Mouse (Mus musculus) midbrain, postnatal 0 days (tissue): Measurements from ENCODE around the gene Slc6a11. TPM values are rescaled to one million over a fixed set of nuclear protein-coding genes. Genes with fewer than 3 reads are reported as not detected.

Experiments
- ATAC-seq: fragments of 200-750 bp; cut with Nextera tagmentation; 2 replicates; pipeline ENCODE4 v1.8.0; 2017; ENCODE audit warnings: moderate number of reproducible peaks, mild to moderate bottlenecking, moderate TSS enrichment, moderate library complexity; ENCODE audit not compliant: low FRiP score
- DNase-seq: peaks from one replicate; pipeline ENCODE4 v3.0.0-alpha.2; 2015; ENCODE audit warnings: low spot score
- H3K27ac ChIP-seq: fragments of 300-500 bp; sonication (generic); 2 replicates; pipeline ENCODE4 v1.5.1; 2014; ENCODE audit warnings: low read depth, mild to moderate bottlenecking, low read length, mixed read lengths
- H3K27me3 ChIP-seq: fragments of 300-500 bp; sonication (generic); 2 replicates; pipeline ENCODE4 v1.6.1; 2014; ENCODE audit warnings: low read length, control low read depth, mixed read lengths; ENCODE audit not compliant: insufficient read depth
- H3K36me3 ChIP-seq: fragments of 300-500 bp; sonication (generic); 2 replicates; pipeline ENCODE4 v1.6.1; 2014; ENCODE audit warnings: low read length, control low read depth, mixed read lengths; ENCODE audit not compliant: insufficient read depth
- H3K4me1 ChIP-seq: fragments of 300-500 bp; sonication (generic); 2 replicates; pipeline ENCODE4 v1.6.1; 2014; ENCODE audit warnings: mild to moderate bottlenecking, control low read depth, antibody characterized with exemption, low read length, mixed read lengths; ENCODE audit not compliant: insufficient read depth
- H3K4me2 ChIP-seq: fragments of 300-500 bp; sonication (generic); 2 replicates; pipeline ENCODE4 v1.6.1; 2014; ENCODE audit warnings: low read depth, mild to moderate bottlenecking, low read length, mixed read lengths; ENCODE audit not compliant: poor library complexity, severe bottlenecking
- H3K4me3 ChIP-seq: fragments of 300-500 bp; sonication (generic); 2 replicates; pipeline ENCODE4 v1.5.1; 2014; ENCODE audit warnings: low read depth, mild to moderate bottlenecking, low read length, moderate library complexity
- H3K9ac ChIP-seq: fragments of 300-500 bp; sonication (generic); replicated peaks from 2 replicates; pipeline ENCODE4 v1.6.1; 2014; ENCODE audit warnings: mild to moderate bottlenecking, low read length, moderate library complexity, mixed read lengths; ENCODE audit not compliant: poor library complexity, severe bottlenecking
- H3K9me3 ChIP-seq: fragments of 300-500 bp; sonication (generic); 2 replicates; pipeline ENCODE4 v1.6.1; 2016; ENCODE audit warnings: low read length, control low read depth
- CTCF ChIP-seq: IDR thresholded peaks from 2 replicates; pipeline ENCODE4 v1.5.1; 2016; ENCODE audit warnings: antibody characterized with exemption, mild to moderate bottlenecking
- WGBS: fragments of 180-500 bp; shearing (Covaris S2); extraction: QIAGEN DNeasy Blood & Tissue Kit; methylation state at CpG from one replicate; pipeline ENCODE4 v1.1.7; 2014; 5-methylcytosine and 5-hydroxymethylcytosine counted together
- polyA plus RNA-seq: library from polyadenylated mRNA; unstranded; fragments of >200 nt; fragmentation: Nextera tagmentation; extraction: Ambion mirVana; gene quantifications from 2 replicates; pipeline ENCODE4 v1.2.1, GENCODE M21; 2015
- total RNA-seq: library from RNA; depleted of rRNA; stranded (reverse); fragments of >200 nt; gene quantifications from 2 replicates; pipeline ENCODE4 v1.2.3, GENCODE M21; 2014

The Slc6a11 gene
- total and polyA plus RNA-seq, 2 experiments from 2014 or later, result 109 to 233 TPM

DNA sequence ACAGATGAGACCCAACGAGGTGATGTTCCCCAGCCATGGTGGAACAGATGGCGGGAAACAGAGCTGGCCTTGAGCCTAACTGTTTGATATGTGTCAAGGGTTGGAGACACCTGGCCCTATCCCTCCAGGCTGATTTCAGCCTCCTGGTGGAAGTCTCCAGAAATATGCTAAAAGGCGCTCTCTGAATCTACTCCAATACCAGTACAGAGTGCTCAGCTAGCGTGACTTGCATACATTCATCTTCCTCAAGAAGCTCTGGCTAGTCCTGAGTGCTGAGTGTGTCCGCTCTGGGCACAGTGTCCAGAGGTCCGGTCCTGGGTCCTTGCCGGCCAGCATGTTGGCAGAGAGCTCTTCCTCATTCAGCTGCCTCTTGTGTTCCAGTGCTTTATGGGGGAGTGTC, 27.8 kb downstream of the Slc6a11 start:
- WGBS, result 74% methylated on average over 7 of the region's 7 CpGs
- DNase-seq (peak; percentile 72), ATAC-seq (peak; percentile 75)
- Histone ChIP-seq H3K9ac (no peak overlapping the region), H3K36me3 (peaks cover 7% of the 10 kb centered on the region; the same call in 1 of the 2 replicates), H3K4me2 (no peak overlapping the region), H3K27ac (no peak overlapping the region), H3K9me3 (no peaks in the 10 kb centered on the region), H3K27me3 (peaks cover 10% of the 10 kb centered on the region; the same call in 1 of the 2 replicates), H3K4me3 (no peak overlapping the region), H3K4me1 (no peaks in the 10 kb centered on the region)
- TF ChIP-seq CTCF, result peak; percentile 12; the same call in 1 of the 2 replicates

DNA sequence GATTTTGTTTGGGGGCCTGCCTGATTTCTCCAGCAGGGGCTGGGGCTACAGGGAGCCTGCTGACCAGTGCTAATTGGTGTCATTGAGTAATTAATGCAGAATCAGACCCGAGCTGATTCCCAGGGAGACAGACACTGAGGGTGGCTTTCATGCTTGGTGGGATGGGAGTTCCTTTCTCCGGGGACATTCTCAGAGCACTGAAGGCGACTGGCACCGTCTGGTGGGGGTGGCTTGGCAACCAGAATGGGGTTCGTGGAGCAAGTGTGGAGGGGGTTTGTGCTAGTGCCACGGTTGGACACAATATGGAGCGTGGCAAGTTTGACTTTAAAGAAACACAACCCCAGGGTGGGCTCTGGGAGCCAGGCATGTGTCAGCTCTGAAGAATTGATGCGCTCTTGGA, 29.7 kb downstream of the Slc6a11 start:
- DNase-seq, result peak; percentile 69
- no peaks in the 10 kb centered on the region for H3K9me3 ChIP-seq

DNA sequence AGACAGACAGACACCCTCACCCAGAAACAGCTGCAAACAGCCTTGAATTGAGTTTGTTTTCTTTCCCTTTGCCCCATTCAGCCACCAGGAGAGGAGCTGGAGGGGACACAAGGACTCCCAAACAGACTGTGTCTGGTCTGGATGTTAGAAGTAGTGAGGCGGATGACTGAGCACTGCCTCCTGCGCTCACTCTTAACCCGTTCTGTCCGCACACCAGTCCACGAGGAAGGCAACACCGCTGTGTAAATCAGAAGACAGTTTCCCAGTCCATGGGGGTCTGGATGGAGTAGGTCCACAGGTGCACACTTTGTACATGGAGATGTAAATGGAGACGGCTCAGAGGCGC, 43.0 kb downstream of the Slc6a11 start:
- H3K27ac ChIP-seq, result peak overlapping the region; percentile 55

More for the DNA sequence above, 29.7 kb downstream of the Slc6a11 start:
- H3K4me3 ChIP-seq, result no peak overlapping the region
- no peak overlapping the region for H3K4me2 ChIP-seq
- H3K27me3 ChIP-seq, result peaks cover 10% of the 10 kb centered on the region; the same call in 1 of the 2 replicates
- peak; percentile 31; the same call in 1 of the 2 replicates for TF ChIP-seq CTCF
- no peaks in the 10 kb centered on the region for H3K4me1 ChIP-seq
- peak overlapping the region; percentile 57; the same call in 1 of the 2 replicates for H3K27ac ChIP-seq
- H3K36me3 ChIP-seq, result peaks cover 7% of the 10 kb centered on the region; the same call in 1 of the 2 replicates
- peak; percentile 45 for ATAC-seq
- WGBS, result 72% methylated on average over 8 of the region's 8 CpGs
- H3K9ac ChIP-seq, result no peak overlapping the region

DNA sequence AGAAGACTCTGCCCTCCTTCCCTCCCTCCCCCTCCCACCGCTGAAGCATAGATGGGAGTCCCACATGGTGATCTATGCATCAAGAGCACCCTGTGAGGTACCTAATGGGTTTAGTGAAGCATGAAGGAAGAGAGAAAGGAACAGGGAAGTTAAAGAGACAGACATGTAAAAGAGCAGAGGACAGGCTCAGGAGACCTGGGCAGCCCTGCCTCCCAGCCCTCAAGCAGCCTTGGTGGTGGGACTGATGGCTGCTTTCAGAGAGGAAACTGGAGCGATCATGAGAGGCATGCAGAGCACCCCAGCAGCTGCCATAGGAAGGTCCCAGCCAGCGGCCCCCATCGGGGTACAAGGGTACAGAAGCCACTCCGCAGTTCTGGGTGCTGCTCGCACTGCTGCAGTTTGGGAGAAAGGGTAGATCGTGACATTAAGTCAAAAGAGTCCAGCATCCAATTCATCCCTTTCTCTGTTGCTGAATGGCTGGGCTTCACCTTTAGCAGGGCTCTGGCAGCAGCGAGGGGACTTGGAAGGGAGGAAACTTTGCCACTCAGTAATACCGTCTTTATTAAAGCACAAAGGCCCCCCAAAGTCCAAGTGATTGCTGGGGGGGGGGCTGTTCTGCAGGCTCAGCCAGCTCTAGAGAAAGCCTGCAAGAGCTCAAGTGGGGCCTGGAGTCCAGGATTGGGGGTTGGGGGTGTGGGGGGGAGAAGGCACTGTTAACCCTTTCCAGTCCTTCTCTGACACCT, 43.5 kb downstream of the Slc6a11 start:
- Histone ChIP-seq H3K4me2 (peak overlapping the region; percentile 6; the same call in 1 of the 2 replicates), H3K27me3 (peaks cover 23% of the 10 kb centered on the region), H3K27ac (peak overlapping the region; percentile 55), H3K4me3 (no peak overlapping the region), H3K4me1 (peaks cover 7% of the 10 kb centered on the region; the same call in 1 of the 2 replicates), H3K9ac (0 out of 2 replicates have a peak overlapping the region, but pooled peaks have one; percentile 24), H3K36me3 (no peaks in the 10 kb centered on the region), H3K9me3 (no peaks in the 10 kb centered on the region)
- peak; percentile 73 for DNase-seq
- WGBS, result 8% methylated on average over 9 of the region's 9 CpGs
- TF ChIP-seq CTCF, result no peak
- ATAC-seq, result peak; percentile 81; the same call in 1 of the 2 replicates

More for the DNA sequence above, 43.0 kb downstream of the Slc6a11 start:
- no peaks in the 10 kb centered on the region for H3K9me3 ChIP-seq
- WGBS, result 8% methylated on average over 8 of the region's 8 CpGs
- H3K27me3 ChIP-seq, result peaks cover 23% of the 10 kb centered on the region
- ATAC-seq (peak; percentile 77), DNase-seq (peak; percentile 47)
- H3K4me2 ChIP-seq, result 0 out of 2 replicates have a peak overlapping the region, but pooled peaks have one; percentile 6
- H3K36me3 ChIP-seq, result no peaks in the 10 kb centered on the region
- peaks cover 7% of the 10 kb centered on the region; the same call in 1 of the 2 replicates for H3K4me1 ChIP-seq
- 0 out of 2 replicates have a peak overlapping the region, but pooled peaks have one; percentile 24 for H3K9ac ChIP-seq
- no peak overlapping the region for H3K4me3 ChIP-seq
- peak; percentile 39 for TF ChIP-seq CTCF

DNA sequence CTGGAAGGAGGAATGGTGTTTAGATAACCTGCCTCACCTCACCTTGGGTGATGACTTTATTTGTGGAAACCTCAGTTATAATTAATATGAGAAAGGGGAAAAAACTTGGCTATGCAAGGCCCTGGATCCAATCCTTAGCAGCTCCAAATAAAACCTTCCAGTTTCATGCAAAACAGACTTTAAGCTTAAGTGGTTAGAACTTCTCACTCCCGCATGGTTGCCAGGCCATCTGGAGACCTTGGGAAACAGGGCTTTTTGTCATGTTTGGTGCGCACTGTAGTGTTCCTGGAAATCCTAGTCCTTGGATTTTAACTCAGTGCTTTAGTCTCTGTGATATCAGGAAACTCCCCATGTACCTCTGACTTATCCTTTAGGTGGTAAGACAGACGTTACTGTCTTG, 47.1 kb downstream of the Slc6a11 start:
- ATAC-seq (no peak), DNase-seq (no peak)
- Histone ChIP-seq H3K4me2 (no peak overlapping the region), H3K9me3 (no peaks in the 10 kb centered on the region), H3K4me3 (no peak overlapping the region), H3K27me3 (peaks cover 23% of the 10 kb centered on the region), H3K27ac (no peak overlapping the region), H3K4me1 (peaks cover 7% of the 10 kb centered on the region; the same call in 1 of the 2 replicates), H3K36me3 (no peaks in the 10 kb centered on the region), H3K9ac (no peak overlapping the region)
- TF ChIP-seq CTCF, result no peak
- 73% methylated on average over 3 of the region's 3 CpGs for WGBS
